ENCODE assay signal across 8 mouse cellular contexts in genomic region chr11:114789061-114789714, GRCm38 (mm10). TPM values are rescaled to one million over a fixed set of nuclear protein-coding genes. Genes with fewer than 3 reads are reported as not detected.
DNase-seq lines count a peak whose midpoint lies in the region; ATAC-seq and TF ChIP-seq lines count a peak whose summit lies in the region.

No protein-coding gene starts in this region.

- no peak overlapping the region for H3K27ac ChIP-seq in ES-E14 (ENCODE audit: insufficient read depth, low read depth, low read length, poor library complexity, severe bottlenecking)
- H3K27ac ChIP-seq in cerebellum, adult 2 months (ENCODE audit: insufficient read depth, low read length) = no peak overlapping the region

- peaks cover 11 to 17% of the 10 kb centered on the region in 2 experiments; a peak in 2 of 4 replicates for H3K4me1 ChIP-seq in ES-E14 (ENCODE audit: control insufficient read depth in 2 of 2, insufficient read depth in 2 of 2, low read length in 2 of 2, poor library complexity in 1 of 2)
- H3K4me1 ChIP-seq in cerebellum, adult 2 months (ENCODE audit: control insufficient read depth, insufficient read depth, low read length) = peaks cover 22% of the 10 kb centered on the region

- H3K9me3 ChIP-seq in ES-E14 (ENCODE audit: control insufficient read depth, insufficient read depth, low read depth, low read length) = no peaks in the 10 kb centered on the region

- 21% methylated on average over 30 of the region's 30 CpGs for WGBS in cerebellum, adult 2 months

- H3K27me3 ChIP-seq in cerebellum, adult 2 months (ENCODE audit: control insufficient read depth, insufficient read depth, low read length) = no peaks in the 10 kb centered on the region

- TF ChIP-seq CTCF in cerebellum, adult 2 months (IDR thresholded peaks at IDR 0.05; ENCODE audit: borderline replicate concordance, insufficient read depth, low read depth, low read length) = peak; percentile 90

- no peak for DNase-seq in ES-E14 (ENCODE audit: low read depth, low spot score)
- DNase-seq in cerebellum, adult 2 months = peak; percentile 82 to 91
- DNase-seq in layer of hippocampus, adult 9-11 months = peak; percentile 68
- peak; percentile 64 for DNase-seq in lung, postnatal 25 days (ENCODE audit: low spot score)
- peak; percentile 92 for DNase-seq in retina, embryonic 14.5 days (ENCODE audit: low spot score)
- DNase-seq in thymus, postnatal 4 days = peak; percentile 91

- 0 out of 2 replicates have a peak, but pooled peaks have one; percentile 14 for TF ChIP-seq POLR2A in cerebellum, adult 2 months (IDR thresholded peaks at IDR 0.05; ENCODE audit: borderline replicate concordance, insufficient read depth, low read length)

- no peaks in the 10 kb centered on the region for H3K36me3 ChIP-seq in ES-E14 (ENCODE audit: control insufficient read depth, insufficient read depth, low read length, poor library complexity, severe bottlenecking)

- H3K4me3 ChIP-seq in ES-E14 (ENCODE audit: insufficient read depth in 1 of 2, low read depth in 1 of 2, low read length in 2 of 2, poor library complexity in 1 of 2, severe bottlenecking in 1 of 2) = peak overlapping the region in 1 of 2 experiments; percentile 31; a peak in 2 of 4 replicates
- H3K4me3 ChIP-seq in cerebellum, adult 2 months (replicated peaks; ENCODE audit: insufficient read depth, low read depth, low read length) = peak overlapping the region; percentile 15

- in situ Hi-C loops in ES-E14 (cut with MboI; ENCODE audit: low sequenced_read_pairs in 2 of 2, unreplicated experiment in 2 of 2) = no loop called here

- H3K9ac ChIP-seq in ES-E14 (ENCODE audit: insufficient read depth, low read depth, low read length, poor library complexity, severe bottlenecking) = no peak overlapping the region

- ATAC-seq in frontal cortex, adult (ENCODE audit: low TSS enrichment) = peak; percentile 55
- peak; percentile 62 to 71 for ATAC-seq in hematopoietic stem cell, adult 5-6 weeks (replicated peaks in 1 of 2; ENCODE audit: insufficient read depth in 1 of 2, low FRiP score in 2 of 2, low TSS enrichment in 1 of 2, low read depth in 1 of 2, poor library complexity in 2 of 2, severe bottlenecking in 2 of 2)

TF ChIP-seq in ES-E14, 5 proteins besides CTCF, POLR2A, EP300 and RAD21:
- 0 out of 2 replicates have a peak, but pooled peaks have one; percentile 32 for TF ChIP-seq ZC3H11A (IDR thresholded peaks at IDR 0.05; ENCODE audit: borderline replicate concordance, low read depth, low read length)
- no peak for TF ChIP-seq HCFC1 (IDR thresholded peaks at IDR 0.05; ENCODE audit: borderline replicate concordance, insufficient read depth, low read length)
- peak; percentile 25; the same call in 1 of the 2 replicates for TF ChIP-seq MAFK (IDR thresholded peaks at IDR 0.05; ENCODE audit: insufficient read depth, low read depth, low read length)

RNA-seq across cellular contexts. Expression of gene Btbd17, which starts 6.6 kb away (rescaled TPM):
- 1.6 and 1.7 TPM in 2 replicates for total RNA-seq in ES-E14 (2012; rRNA removed)
- 78.3 and 81.3 TPM in 2 replicates for polyA plus RNA-seq in cerebellum, adult 2 months (2012; rRNA removed)
- total RNA-seq in hematopoietic stem cell, adult 5-6 weeks (2017) = not detected in 2 replicates

RNA-seq across cellular contexts. Expression of gene Gpr142, which starts 9.5 kb away (rescaled TPM):
- total RNA-seq in ES-E14 (2012; rRNA removed) = 0.27 TPM in 1 of 2 replicates, not detected in the other
- polyA plus RNA-seq in cerebellum, adult 2 months (2012; rRNA removed) = 0.29 and 0.64 TPM in 2 replicates
- total RNA-seq in hematopoietic stem cell, adult 5-6 weeks (2017) = not detected in 2 replicates

RNA-seq across cellular contexts. Expression of gene Kif19a, which starts 24.0 kb away (rescaled TPM):
- 0.90 and 1.1 TPM in 2 replicates for total RNA-seq in ES-E14 (2012; rRNA removed)
- 4.9 and 5.1 TPM in 2 replicates for polyA plus RNA-seq in cerebellum, adult 2 months (2012; rRNA removed)
- total RNA-seq in hematopoietic stem cell, adult 5-6 weeks (2017) = 1.9 and 2.0 TPM in 2 replicates
